ENCODE assay signal across 10 mouse cellular contexts in the genomic region with DNA sequence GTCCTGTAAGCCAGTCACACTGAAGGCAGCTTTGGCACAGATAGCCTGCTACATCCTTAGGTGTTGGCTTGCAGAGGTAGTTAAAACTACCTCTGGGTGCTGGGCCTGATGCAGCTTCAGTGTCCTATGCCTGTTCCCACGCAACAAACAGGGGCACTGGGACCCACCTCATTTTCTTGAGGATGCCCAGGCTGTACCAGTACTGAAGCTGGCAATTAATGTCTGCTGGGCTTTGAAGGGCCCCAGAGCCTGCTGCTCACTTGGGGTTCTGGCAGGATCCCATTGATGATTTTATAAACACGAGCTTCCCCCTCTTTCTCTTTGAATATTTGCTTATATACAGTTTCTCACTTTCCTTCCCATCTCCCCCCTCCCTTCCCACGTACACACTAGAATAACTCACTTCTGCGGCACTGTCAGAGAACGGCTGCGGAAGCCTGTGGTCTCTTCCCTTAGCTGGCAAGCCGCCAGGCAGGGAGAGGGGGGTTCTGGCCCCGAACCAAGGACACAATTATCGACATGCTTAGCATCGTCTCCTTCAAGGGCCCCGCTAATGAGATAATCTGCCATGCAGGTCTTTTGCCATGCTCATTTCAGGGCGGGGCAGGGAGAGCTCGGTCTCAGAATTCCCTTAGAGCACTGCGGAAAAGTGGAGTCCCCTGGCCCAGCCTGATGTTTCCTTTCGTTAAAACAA.
DNase-seq lines count a peak whose midpoint lies in the region; ATAC-seq lines count a peak whose summit lies in the region.
"Had no signal": no experiment of that assay in that cellular context is flagged by ENCODE, and none has a peak within 500 bp of the region (broad histone marks: within the 10 kb centered on the region; RNA-seq: fewer than 3 reads in every experiment).

No protein-coding gene starts in this region.

- H3K9me3 ChIP-seq in liver, embryonic 11.5 days (ENCODE audit: control insufficient read depth, low read length) = no peaks in the 10 kb centered on the region
- H3K9me3 ChIP-seq in forebrain, embryonic 14.5 days (replicated peaks; ENCODE audit: control insufficient read depth, low read length) = no peaks in the 10 kb centered on the region
- H3K9me3 ChIP-seq: limb, embryonic 13.5 days had no signal

- no peak overlapping the region for H3K27ac ChIP-seq in liver, embryonic 11.5 days (ENCODE audit: low read depth, low read length)
- no peak overlapping the region for H3K27ac ChIP-seq in forebrain, embryonic 14.5 days (ENCODE audit: low read depth, low read length)
- H3K27ac ChIP-seq: limb, embryonic 13.5 days had no signal

- no peak overlapping the region for H3K4me2 ChIP-seq in liver, embryonic 11.5 days
- H3K4me2 ChIP-seq in forebrain, embryonic 14.5 days (ENCODE audit: low read length) = 0 out of 2 replicates have a peak overlapping the region, but pooled peaks have one; percentile 18
- H3K4me2 ChIP-seq: limb, embryonic 13.5 days had no signal

- H3K27me3 ChIP-seq in liver, embryonic 11.5 days (replicated peaks; ENCODE audit: control insufficient read depth, insufficient read depth, low read length) = no peaks in the 10 kb centered on the region
- no peaks in the 10 kb centered on the region; the same call in 1 of the 2 replicates for H3K27me3 ChIP-seq in forebrain, embryonic 14.5 days (replicated peaks; ENCODE audit: control insufficient read depth, insufficient read depth, low read length)
- H3K27me3 ChIP-seq: limb, embryonic 13.5 days had no signal

- peak; percentile 20 for DNase-seq in liver
- DNase-seq in liver, embryonic 11.5 days (ENCODE audit: low spot score) = no peak
- peak; percentile 91 for DNase-seq in forebrain, embryonic 14.5 days (ENCODE audit: low spot score)
- DNase-seq in layer of hippocampus, postnatal 14 days (ENCODE audit: low spot score in 2 of 2) = peak; percentile 25 to 40
- peak; percentile 69 for DNase-seq in ovary, postnatal 36 days (ENCODE audit: low spot score)
- no peak for DNase-seq in T-cell, adult 2 months (ENCODE audit: low spot score)
- DNase-seq in kidney, postnatal 14 days = no peak
- no peak for DNase-seq in heart, postnatal 36 days

- no peak overlapping the region for H3K9ac ChIP-seq in liver, embryonic 11.5 days (ENCODE audit: low read depth, low read length)
- no peak overlapping the region for H3K9ac ChIP-seq in forebrain, embryonic 14.5 days (ENCODE audit: low read length)
- H3K9ac ChIP-seq: limb, embryonic 13.5 days had no signal

- no peak overlapping the region for H3K4me3 ChIP-seq in liver, embryonic 11.5 days (ENCODE audit: low read depth, low read length)
- H3K4me3 ChIP-seq in forebrain, embryonic 14.5 days (ENCODE audit: low read depth, low read length) = no peak overlapping the region
- H3K4me3 ChIP-seq: limb, embryonic 13.5 days had no signal

- 72% methylated on average over 15 of the region's 15 CpGs for WGBS in liver, embryonic 11.5 days
- WGBS in forebrain, embryonic 14.5 days = 11% methylated on average over 15 of the region's 15 CpGs

- H3K36me3 ChIP-seq in liver, embryonic 11.5 days (ENCODE audit: control insufficient read depth, insufficient read depth, low read length) = no peaks in the 10 kb centered on the region
- no peaks in the 10 kb centered on the region for H3K36me3 ChIP-seq in forebrain, embryonic 14.5 days (ENCODE audit: control insufficient read depth, insufficient read depth, low read length)
- H3K36me3 ChIP-seq: limb, embryonic 13.5 days had no signal

- ATAC-seq in liver, embryonic 11.5 days (replicated peaks; ENCODE audit: low FRiP score) = no peak
- ATAC-seq in forebrain, embryonic 14.5 days = peak; percentile 89
- ATAC-seq: Patski had no signal

- intact Hi-C loops in heart, postnatal 36 days (cut with DNase I) = no loop called here

- no peaks in the 10 kb centered on the region for H3K4me1 ChIP-seq in liver, embryonic 11.5 days (replicated peaks; ENCODE audit: control insufficient read depth, insufficient read depth, low read length)
- H3K4me1 ChIP-seq in forebrain, embryonic 14.5 days (ENCODE audit: control insufficient read depth, insufficient read depth, low read length) = peaks cover 14% of the 10 kb centered on the region

Comparison
In these comparisons a context has a peak if more than half of its experiments do, and no peak if none do; other contexts are left out.
1. DNase-seq: peak in liver (single experiment), forebrain, embryonic 14.5 days (single experiment), layer of hippocampus, postnatal 14 days (2 of 2) and ovary, postnatal 36 days (single experiment); none in liver, embryonic 11.5 days (single experiment), T-cell, adult 2 months (single experiment), kidney, postnatal 14 days (single experiment) and heart, postnatal 36 days (0 of 2).